ENCODE assay signal across 10 mouse cellular contexts in the genomic region with DNA sequence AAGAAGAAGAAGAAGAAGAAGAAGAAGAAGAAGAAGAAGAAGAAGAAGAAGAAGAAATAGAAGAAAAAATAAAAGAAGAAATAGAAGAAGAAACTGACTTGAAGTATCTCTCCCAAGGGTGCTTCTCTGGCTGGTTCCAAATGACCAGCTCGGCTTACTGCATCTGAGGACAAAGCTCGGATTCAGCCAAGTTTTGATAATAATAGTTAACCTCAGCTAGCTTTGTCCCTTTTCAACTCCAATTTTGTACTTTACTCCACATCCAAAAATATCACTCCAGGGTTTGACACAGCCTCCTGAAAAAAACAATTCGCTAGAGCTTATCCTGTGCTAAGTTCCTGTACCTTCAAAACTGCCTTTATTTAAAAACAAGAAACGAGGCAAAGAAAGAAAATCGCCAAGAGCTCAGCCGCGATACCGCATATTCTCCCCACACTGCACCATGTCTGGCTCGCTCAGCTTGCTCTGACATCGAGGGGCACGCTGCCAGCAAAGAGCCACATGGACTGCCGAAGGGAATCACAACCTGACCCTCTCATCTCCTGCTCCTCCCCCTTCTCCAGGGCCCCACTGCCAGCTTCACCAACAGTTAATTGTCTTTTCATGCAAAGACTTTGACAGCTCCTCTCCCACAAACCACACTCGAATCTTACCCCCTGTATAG.
DNase-seq lines count a peak whose midpoint lies in the region; ATAC-seq and TF ChIP-seq lines count a peak whose summit lies in the region.
"Had no signal": no experiment of that assay in that cellular context is flagged by ENCODE, and none has a peak within 500 bp of the region (broad histone marks: within the 10 kb centered on the region; RNA-seq: fewer than 3 reads in every experiment).

No protein-coding gene starts in this region.

- no peaks in the 10 kb centered on the region for H3K4me1 ChIP-seq in heart, embryonic 10.5 days
- H3K4me1 ChIP-seq in hindbrain, postnatal 0 days (ENCODE audit: insufficient read depth, low read length): no peaks in the 10 kb centered on the region

- no peak overlapping the region for H3K9ac ChIP-seq in hindbrain, postnatal 0 days (replicated peaks; ENCODE audit: low read length)

- H3K9me3 ChIP-seq in heart, embryonic 10.5 days: no peaks in the 10 kb centered on the region
- H3K9me3 ChIP-seq in hindbrain, postnatal 0 days (ENCODE audit: low read length): no peaks in the 10 kb centered on the region

- TF ChIP-seq CTCF in hindbrain, postnatal 0 days (IDR thresholded peaks at IDR 0.05; ENCODE audit: low read depth): no peak

- ATAC-seq in hindbrain, postnatal 0 days: peak; percentile 94

- H3K4me3 ChIP-seq in heart, embryonic 10.5 days: no peak overlapping the region
- no peak overlapping the region; the same call in 1 of the 2 replicates for H3K4me3 ChIP-seq in hindbrain, postnatal 0 days (ENCODE audit: low read length)

- WGBS in heart, embryonic 10.5 days: 54% methylated on average over 13 of the region's 13 CpGs
- WGBS in hindbrain, postnatal 0 days: 37% methylated on average over 13 of the region's 13 CpGs

- H3K27me3 ChIP-seq in heart, embryonic 10.5 days (ENCODE audit: insufficient read depth, poor library complexity, severe bottlenecking): no peaks in the 10 kb centered on the region
- no peaks in the 10 kb centered on the region for H3K27me3 ChIP-seq in hindbrain, postnatal 0 days (ENCODE audit: insufficient read depth, low read length)
- H3K27me3 ChIP-seq: CH12.LX had no signal

- H3K27ac ChIP-seq in heart, embryonic 10.5 days: no peak overlapping the region
- H3K27ac ChIP-seq in hindbrain, postnatal 0 days: peak overlapping the region; percentile 65
- H3K27ac ChIP-seq: kidney, postnatal 0 days had no signal

- H3K36me3 ChIP-seq in heart, embryonic 10.5 days: no peaks in the 10 kb centered on the region
- H3K36me3 ChIP-seq in hindbrain, postnatal 0 days (ENCODE audit: insufficient read depth, low read length): no peaks in the 10 kb centered on the region

- H3K4me2 ChIP-seq in hindbrain, postnatal 0 days (ENCODE audit: low read depth, low read length): peak overlapping the region; percentile 38; the same call in 1 of the 2 replicates

- DNase-seq in heart, adult 18-20 months: peak; percentile 20 to 31
- DNase-seq in heart, embryonic 10.5 days (ENCODE audit: low spot score): no peak
- peak; percentile 66 for DNase-seq in Muller cell, postnatal 12 days (ENCODE audit: inconsistent ontology term)
- DNase-seq in cerebellum, postnatal 4 days (ENCODE audit: low spot score in 2 of 2): peak; percentile 56 to 91
- peak; percentile 88 for DNase-seq in hindbrain, postnatal 0 days (ENCODE audit: low spot score)
- peak; percentile 72 for DNase-seq in retina, postnatal 1 day
- DNase-seq in embryo, embryonic 10 days (ENCODE audit: low spot score): no peak
- no peak for DNase-seq in thymus, adult 18-20 months

Comparison
In these comparisons a context has a peak if more than half of its experiments do, and no peak if none do; other contexts are left out.
1. DNase-seq: peak in heart, adult 18-20 months (2 of 2), Muller cell, postnatal 12 days (single experiment), cerebellum, postnatal 4 days (2 of 2), hindbrain, postnatal 0 days (single experiment) and retina, postnatal 1 day (single experiment); none in heart, embryonic 10.5 days (single experiment), embryo, embryonic 10 days (single experiment) and thymus, adult 18-20 months (0 of 2).